Mouse (Mus musculus): ENCODE data around the gene Cryba4.

GRCm38 (mm10) chr5:112227354-112227753 lies 25.0 kb downstream of the Cryba4 start:
- TF ChIP-seq CTCF (conservative IDR thresholded peaks at IDR 0.05; ENCODE audit: insufficient read depth, insufficient read length, low read depth, low read length) (no peak), POLR2A (IDR thresholded peaks at IDR 0.05; ENCODE audit: low read depth, low read length) (no peak)
